Mouse (Mus musculus) hindbrain, embryonic 15.5 days (tissue): Measurements from ENCODE around the gene Amfr. TPM values are rescaled to one million over a fixed set of nuclear protein-coding genes. Genes with fewer than 3 reads are reported as not detected.

Experiments used
- ATAC-seq: fragments of 200-750 bp; cut with Nextera tagmentation; 2 replicates; pipeline ENCODE4 v1.8.0; 2017; ENCODE audit warnings: low read depth, moderate number of reproducible peaks, moderate TSS enrichment; ENCODE audit not compliant: low FRiP score
- H3K27ac ChIP-seq: fragments of 300-500 bp; sonication (generic); replicated peaks from 2 replicates; pipeline ENCODE4 v1.5.1; 2015; ENCODE audit warnings: mild to moderate bottlenecking, inconsistent platforms
- H3K27me3 ChIP-seq: fragments of 300-500 bp; sonication (generic); 2 replicates; pipeline ENCODE4 v1.6.1; 2015; ENCODE audit warnings: control low read depth, inconsistent platforms
- H3K36me3 ChIP-seq: fragments of 300-500 bp; sonication (generic); 2 replicates; pipeline ENCODE4 v1.6.1; 2015; ENCODE audit warnings: control low read depth, inconsistent platforms
- H3K4me1 ChIP-seq: fragments of 300-500 bp; sonication (generic); replicated peaks from 2 replicates; pipeline ENCODE4 v1.6.1; 2015; ENCODE audit warnings: control low read depth, inconsistent platforms
- H3K4me2 ChIP-seq: fragments of 300-500 bp; sonication (generic); 2 replicates; pipeline ENCODE4 v1.6.1; 2015; ENCODE audit warnings: moderate library complexity, mild to moderate bottlenecking, inconsistent platforms
- H3K4me3 ChIP-seq: fragments of 300-500 bp; sonication (generic); 2 replicates; pipeline ENCODE4 v1.5.1; 2015; ENCODE audit warnings: mild to moderate bottlenecking, inconsistent platforms
- H3K9ac ChIP-seq: fragments of 300-500 bp; sonication (generic); 2 replicates; pipeline ENCODE4 v1.6.1; 2015; ENCODE audit warnings: inconsistent platforms
- H3K9me3 ChIP-seq: fragments of 300-500 bp; sonication (generic); 2 replicates; pipeline ENCODE4 v1.6.1; 2016; ENCODE audit warnings: control low read depth, inconsistent platforms
- WGBS: fragments of 180-500 bp; shearing (Covaris S2); methylation state at CpG from one replicate; pipeline ENCODE4 v1.1.7; 2015; 5-methylcytosine and 5-hydroxymethylcytosine counted together
- polyA plus RNA-seq: library from polyadenylated mRNA; unstranded; fragments of >200 nt; fragmentation: Nextera tagmentation; extraction: Ambion mirVana; gene quantifications from 2 replicates; pipeline ENCODE4 v1.2.1, GENCODE M21; 2015

Gene Amfr
- polyA plus RNA-seq, 1 experiment from 2014 or later, result 84.9 TPM

DNA sequence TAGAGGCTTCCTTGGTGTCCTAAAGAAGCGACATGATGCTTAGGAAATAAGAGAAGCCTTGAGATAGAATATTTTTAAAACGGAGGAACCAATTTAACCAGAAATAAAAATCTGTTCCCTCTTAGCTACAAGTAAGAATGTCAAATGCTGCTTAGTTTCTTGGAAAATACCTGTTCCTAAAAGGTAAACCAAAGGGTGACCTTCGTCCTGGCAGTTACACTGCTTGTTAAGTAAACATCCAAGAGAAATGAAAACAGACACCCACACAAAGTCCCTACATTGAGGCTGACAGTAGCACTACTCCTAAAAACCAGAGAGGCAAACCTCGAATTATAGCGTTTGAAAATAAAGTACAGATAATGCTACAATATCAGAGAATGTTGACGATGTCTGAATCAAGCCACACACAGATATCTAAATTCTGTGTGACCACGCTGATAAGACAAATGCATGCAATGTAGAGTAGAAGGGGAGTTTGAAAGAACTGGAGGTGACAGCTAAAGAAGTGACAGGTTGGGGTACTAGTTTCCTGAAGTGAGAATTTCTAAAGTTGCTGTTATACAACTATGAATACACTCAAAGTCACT is 477 bp upstream of the Amfr start:
- no peaks in the 10 kb centered on the region for H3K9me3 ChIP-seq
- no peak for ATAC-seq
- H3K4me3 ChIP-seq, result peak overlapping the region; percentile 85
- H3K27me3 ChIP-seq, result no peaks in the 10 kb centered on the region
- 43% methylated on average over 7 of the region's 7 CpGs for WGBS
- peak overlapping the region; percentile 96 for H3K9ac ChIP-seq
- H3K4me1 ChIP-seq, result peaks cover 36% of the 10 kb centered on the region
- H3K27ac ChIP-seq, result peak overlapping the region; percentile 94
- H3K36me3 ChIP-seq, result no peaks in the 10 kb centered on the region
- H3K4me2 ChIP-seq, result peak overlapping the region; percentile 79

DNA sequence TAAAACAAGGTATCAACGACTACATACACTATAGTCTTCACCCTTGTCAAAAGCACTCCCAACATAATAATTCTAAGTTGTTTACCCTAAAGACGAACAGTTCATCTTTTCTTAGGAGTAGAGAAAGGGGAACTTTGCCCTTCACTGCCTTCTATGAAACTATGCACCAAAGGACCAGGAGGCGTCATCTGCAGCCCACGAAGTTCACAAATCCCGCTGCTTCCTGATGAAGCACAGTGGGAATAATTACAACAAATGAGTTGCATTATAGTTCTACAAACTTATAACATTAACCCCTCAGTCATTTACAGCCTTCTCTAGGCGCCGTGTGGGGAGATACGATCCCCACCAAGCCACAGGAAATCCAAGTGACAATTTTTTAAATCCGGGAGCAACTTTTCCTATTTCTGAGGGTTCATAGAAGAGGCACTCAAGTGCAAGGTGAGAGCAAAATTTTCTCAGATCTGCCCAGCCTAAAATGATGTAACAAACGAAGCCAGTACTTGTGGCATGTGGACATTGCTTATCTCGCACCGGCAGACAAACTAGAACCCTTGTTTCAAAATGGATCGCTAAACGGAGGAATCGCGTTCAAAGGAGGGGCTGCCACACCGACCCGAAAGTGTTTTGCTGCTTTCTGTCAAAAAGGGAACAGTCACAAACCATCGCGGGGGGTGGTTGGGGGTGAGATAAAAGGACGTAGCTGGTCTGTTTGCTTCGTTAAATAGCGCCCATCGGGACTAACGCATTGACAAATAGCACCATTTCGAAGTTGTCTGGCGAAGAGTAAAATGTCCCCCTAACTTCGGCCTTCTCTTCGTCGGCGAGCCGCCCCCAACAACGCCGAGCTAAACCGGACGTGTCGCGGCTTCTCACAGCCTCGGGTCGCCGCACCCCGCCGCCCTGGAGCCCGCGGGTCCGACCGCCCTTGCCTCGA is 1.3 kb downstream of the Amfr start:
- Histone ChIP-seq H3K4me2 (peak overlapping the region; percentile 79), H3K36me3 (no peaks in the 10 kb centered on the region), H3K4me3 (peak overlapping the region; percentile 85), H3K27me3 (no peaks in the 10 kb centered on the region), H3K27ac (peak overlapping the region; percentile 94), H3K4me1 (peaks cover 36% of the 10 kb centered on the region), H3K9me3 (no peaks in the 10 kb centered on the region), H3K9ac (peak overlapping the region; percentile 96)
- ATAC-seq, result no peak; the same call in 1 of the 2 replicates
- WGBS, result 3% methylated on average over 48 of the region's 48 CpGs

DNA sequence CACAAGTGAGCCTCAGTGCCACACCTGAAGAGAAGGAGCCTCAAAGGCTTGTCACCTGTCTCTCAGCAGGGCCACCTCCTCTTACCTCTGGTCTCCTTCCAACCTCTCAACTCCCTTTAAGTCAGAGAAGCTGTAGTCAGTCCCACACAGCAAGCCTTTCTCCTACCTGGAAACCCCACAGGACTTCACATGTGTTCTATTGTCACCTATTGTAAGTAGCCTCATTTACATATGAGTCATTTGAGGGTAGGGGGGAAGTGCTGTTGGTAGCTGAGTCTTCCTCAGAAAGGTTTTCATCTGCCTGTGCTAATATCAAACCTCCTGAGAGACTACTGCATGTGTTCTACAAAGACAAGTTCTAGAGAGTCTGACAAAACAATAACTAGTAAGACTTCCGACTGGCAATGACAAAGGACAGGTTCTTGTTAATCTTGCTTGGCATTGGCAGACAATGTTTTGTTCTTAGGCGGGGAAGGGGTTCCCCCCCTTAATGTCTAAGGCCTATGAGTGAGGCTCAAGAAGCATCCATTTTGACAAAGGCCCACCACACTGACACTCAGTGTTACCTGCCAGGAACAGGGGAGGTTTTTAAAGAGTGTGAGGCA is 2.4 kb downstream of the Amfr start:
- Histone ChIP-seq H3K9ac (no peak overlapping the region), H3K9me3 (no peaks in the 10 kb centered on the region), H3K4me3 (no peak overlapping the region), H3K27ac (no peak overlapping the region), H3K27me3 (no peaks in the 10 kb centered on the region), H3K4me1 (peaks cover 36% of the 10 kb centered on the region), H3K4me2 (peak overlapping the region; percentile 79), H3K36me3 (no peaks in the 10 kb centered on the region)
- ATAC-seq, result no peak
- 50% methylated on average over 2 of the region's 2 CpGs for WGBS

DNA sequence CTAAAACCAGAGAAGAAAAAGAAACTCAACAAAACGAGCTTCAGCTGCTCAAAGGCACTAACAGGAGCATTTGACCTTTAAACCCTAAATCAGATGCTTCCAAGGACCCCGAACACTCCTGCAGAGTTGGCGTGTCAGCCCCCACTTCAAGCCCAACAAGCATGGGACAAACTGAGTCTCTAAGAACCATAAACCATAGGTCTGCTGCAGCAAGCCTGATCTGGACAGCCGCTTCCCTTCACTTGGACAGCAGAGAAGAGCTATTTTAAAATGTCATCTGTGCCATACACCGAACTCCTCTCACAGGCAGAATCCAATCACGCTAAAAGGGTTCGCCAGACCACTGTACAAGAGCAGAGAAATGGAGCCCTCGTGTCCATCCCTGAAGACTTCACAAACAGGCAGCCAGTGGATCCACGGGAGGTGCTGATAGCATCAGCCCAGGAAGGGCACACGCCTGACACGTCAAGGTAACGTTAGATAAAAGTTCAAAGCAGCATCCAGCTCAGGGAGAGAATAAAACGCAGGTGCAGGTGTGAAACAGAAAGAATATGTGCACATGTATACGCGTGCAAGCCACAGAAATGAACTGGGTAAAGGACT is 3.3 kb downstream of the Amfr start:
- no peak overlapping the region for H3K27ac ChIP-seq
- no peak overlapping the region for H3K4me3 ChIP-seq
- no peaks in the 10 kb centered on the region for H3K27me3 ChIP-seq
- H3K4me1 ChIP-seq, result peaks cover 36% of the 10 kb centered on the region
- no peak overlapping the region for H3K9ac ChIP-seq
- H3K36me3 ChIP-seq, result no peaks in the 10 kb centered on the region; the same call in 1 of the 2 replicates
- ATAC-seq, result no peak
- H3K4me2 ChIP-seq, result no peak overlapping the region
- no peaks in the 10 kb centered on the region for H3K9me3 ChIP-seq
- 63% methylated on average over 15 of the region's 15 CpGs for WGBS

DNA sequence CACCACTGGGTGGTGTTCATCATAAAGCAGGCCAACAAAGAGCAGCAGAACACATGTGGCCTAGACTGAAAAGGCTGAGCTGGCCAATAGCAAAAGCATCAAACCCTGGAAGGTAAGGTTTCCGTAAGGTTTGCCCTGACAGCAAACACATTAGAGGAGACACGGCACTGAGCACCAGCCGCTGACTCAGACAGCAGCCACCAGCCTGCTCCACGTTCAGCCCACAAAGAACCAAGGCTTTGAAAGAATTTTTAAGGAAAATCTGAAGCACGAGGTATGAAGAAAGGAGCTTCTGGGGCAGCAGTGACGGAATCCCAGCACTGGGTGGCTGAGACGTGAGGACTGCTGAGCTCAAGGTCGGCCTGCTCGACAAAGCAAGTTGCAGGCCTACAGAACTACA is 8.5 kb downstream of the Amfr start:
- 84% methylated on average over 9 of the region's 9 CpGs for WGBS
- no peak overlapping the region for H3K9ac ChIP-seq
- no peaks in the 10 kb centered on the region for H3K27me3 ChIP-seq
- H3K9me3 ChIP-seq, result no peaks in the 10 kb centered on the region
- no peak overlapping the region for H3K4me3 ChIP-seq
- H3K27ac ChIP-seq, result no peak overlapping the region
- no peak overlapping the region for H3K4me2 ChIP-seq
- H3K36me3 ChIP-seq, result peaks cover 29% of the 10 kb centered on the region
- peaks cover 4% of the 10 kb centered on the region for H3K4me1 ChIP-seq
- no peak for ATAC-seq

DNA sequence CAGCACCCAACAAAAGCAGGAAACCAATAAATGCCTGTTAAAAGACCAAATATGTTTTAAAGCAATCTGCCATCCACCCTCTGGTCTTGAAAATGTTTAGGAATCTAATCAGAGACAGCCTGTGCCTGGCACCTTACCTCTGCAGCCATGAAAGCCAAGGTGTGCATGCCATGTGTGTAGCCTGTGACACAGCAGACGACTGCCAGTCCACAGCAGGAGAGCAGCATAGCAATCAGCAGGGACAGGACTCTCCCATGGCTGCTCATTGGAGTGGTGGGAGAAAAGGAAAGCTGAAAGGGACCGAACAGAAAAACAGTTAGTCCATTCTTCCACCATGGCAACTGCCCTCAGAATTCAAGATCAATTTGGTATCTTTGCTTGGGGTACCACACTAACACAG is 13.7 kb downstream of the Amfr start:
- Histone ChIP-seq H3K27ac (no peak overlapping the region), H3K4me2 (no peak overlapping the region), H3K27me3 (no peaks in the 10 kb centered on the region), H3K4me1 (no peaks in the 10 kb centered on the region), H3K9me3 (no peaks in the 10 kb centered on the region), H3K36me3 (peaks cover 49% of the 10 kb centered on the region), H3K4me3 (no peak overlapping the region), H3K9ac (no peak overlapping the region)
- WGBS, result 85% methylated on average over 2 of the region's 2 CpGs
- ATAC-seq, result no peak

DNA sequence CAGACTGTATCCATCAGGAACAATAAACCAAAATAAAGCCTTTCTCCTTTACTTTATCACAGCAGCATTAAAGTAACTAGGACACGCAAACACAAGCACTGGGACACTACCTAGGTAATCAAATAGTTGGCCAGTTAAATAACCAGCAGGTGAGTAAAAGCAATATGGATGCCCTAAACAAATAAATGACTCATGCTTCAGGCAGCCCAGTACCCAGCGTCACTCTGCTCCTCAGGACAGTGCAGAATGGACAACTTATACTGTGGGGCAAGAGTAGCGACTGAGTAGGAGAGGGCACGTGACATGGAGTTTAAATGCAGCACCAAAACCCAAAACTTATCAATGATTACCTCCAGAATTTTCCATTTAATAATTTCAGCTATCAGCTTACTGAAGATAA is 22.9 kb downstream of the Amfr start:
- H3K9ac ChIP-seq, result no peak overlapping the region
- no peak overlapping the region for H3K4me2 ChIP-seq
- WGBS, result 96% methylated on average over 4 of the region's 4 CpGs
- ATAC-seq, result no peak
- no peak overlapping the region for H3K27ac ChIP-seq
- H3K36me3 ChIP-seq, result peaks cover 43% of the 10 kb centered on the region
- no peaks in the 10 kb centered on the region for H3K4me1 ChIP-seq
- H3K4me3 ChIP-seq, result no peak overlapping the region
- no peaks in the 10 kb centered on the region for H3K27me3 ChIP-seq
- H3K9me3 ChIP-seq, result no peaks in the 10 kb centered on the region

DNA sequence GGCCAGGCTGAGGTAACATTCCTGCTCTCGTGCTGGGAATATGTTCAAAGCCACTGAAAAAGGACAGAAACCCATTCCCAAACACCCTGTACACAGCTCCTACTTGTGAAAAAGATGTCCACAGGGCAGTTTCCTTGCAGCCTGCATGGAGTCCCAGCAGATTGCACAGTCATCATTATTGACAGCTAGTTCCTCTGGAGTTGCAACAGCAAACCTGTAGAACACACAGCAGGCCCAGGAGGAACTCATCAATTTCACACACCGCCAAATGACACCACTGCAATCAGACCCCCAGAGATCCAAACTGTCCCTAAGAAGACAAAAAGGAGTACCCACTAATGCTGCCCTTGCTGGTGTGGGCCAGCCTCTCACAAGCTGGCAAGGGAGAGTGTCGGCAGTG is 27.9 kb downstream of the Amfr start:
- no peak overlapping the region for H3K4me3 ChIP-seq
- H3K27ac ChIP-seq, result no peak overlapping the region
- H3K4me1 ChIP-seq, result no peaks in the 10 kb centered on the region
- no peak for ATAC-seq
- no peak overlapping the region for H3K9ac ChIP-seq
- no peaks in the 10 kb centered on the region for H3K27me3 ChIP-seq
- H3K36me3 ChIP-seq, result peaks cover 68% of the 10 kb centered on the region
- H3K4me2 ChIP-seq, result no peak overlapping the region
- H3K9me3 ChIP-seq, result no peaks in the 10 kb centered on the region
- WGBS, result 94% methylated on average over 3 of the region's 3 CpGs

DNA sequence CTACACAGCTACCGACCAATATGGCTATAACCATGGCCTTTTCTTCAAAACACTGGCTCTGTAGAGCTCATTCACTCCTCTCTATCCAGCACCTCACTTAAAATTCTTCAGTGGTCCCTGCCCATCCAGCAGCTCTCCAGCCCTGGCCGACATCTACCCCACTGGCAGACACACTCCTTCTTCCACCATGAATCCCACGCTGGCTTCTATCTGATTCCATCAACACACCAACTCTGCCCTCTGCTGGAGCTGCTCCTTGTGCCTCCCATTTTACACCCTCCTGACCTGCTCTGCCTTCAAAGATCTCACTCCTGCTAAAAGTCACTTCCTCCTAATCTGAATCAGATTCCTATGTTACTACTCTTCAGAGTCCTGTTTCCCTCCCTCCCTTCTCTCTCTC is 28.8 kb downstream of the Amfr start:
- no peaks in the 10 kb centered on the region for H3K27me3 ChIP-seq
- WGBS, result 74% methylated on average over 3 of the region's 3 CpGs
- peaks cover 66% of the 10 kb centered on the region for H3K36me3 ChIP-seq
- no peak overlapping the region for H3K27ac ChIP-seq
- no peaks in the 10 kb centered on the region for H3K4me1 ChIP-seq
- H3K9ac ChIP-seq, result no peak overlapping the region
- no peak overlapping the region for H3K4me2 ChIP-seq
- H3K4me3 ChIP-seq, result no peak overlapping the region
- no peaks in the 10 kb centered on the region for H3K9me3 ChIP-seq
- no peak for ATAC-seq

DNA sequence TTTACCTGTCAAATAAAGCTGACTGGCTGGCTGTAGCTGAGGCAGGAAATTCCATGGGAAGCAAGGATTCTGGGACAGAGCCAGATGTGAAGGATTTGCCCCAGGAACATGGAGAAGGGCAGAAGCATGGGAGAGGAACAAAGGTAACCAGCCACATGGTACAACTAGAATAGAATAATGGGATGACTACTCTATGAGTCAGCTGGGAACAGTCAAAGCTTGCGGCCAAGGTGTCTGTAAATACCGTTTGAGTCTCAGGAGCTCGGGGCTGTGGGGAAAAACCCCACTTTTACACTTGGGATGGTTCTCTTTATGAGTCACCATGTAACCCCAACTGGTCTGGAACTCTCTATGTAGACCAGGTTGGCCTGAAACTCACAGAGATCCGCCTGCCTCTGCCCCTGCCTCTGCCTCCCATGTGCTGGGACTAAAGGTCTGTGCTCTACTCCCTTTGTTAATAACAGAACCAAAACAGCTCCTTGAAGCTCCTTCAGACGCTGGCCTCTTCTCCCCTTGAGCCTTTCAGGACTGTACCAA is 30.9 kb downstream of the Amfr start:
- Histone ChIP-seq H3K27ac (no peak overlapping the region), H3K27me3 (no peaks in the 10 kb centered on the region), H3K36me3 (peaks cover 74% of the 10 kb centered on the region), H3K4me2 (no peak overlapping the region), H3K9me3 (no peaks in the 10 kb centered on the region), H3K4me1 (no peaks in the 10 kb centered on the region), H3K4me3 (no peak overlapping the region), H3K9ac (no peak overlapping the region)
- 98% methylated on average over 5 of the region's 5 CpGs for WGBS
- ATAC-seq, result no peak

DNA sequence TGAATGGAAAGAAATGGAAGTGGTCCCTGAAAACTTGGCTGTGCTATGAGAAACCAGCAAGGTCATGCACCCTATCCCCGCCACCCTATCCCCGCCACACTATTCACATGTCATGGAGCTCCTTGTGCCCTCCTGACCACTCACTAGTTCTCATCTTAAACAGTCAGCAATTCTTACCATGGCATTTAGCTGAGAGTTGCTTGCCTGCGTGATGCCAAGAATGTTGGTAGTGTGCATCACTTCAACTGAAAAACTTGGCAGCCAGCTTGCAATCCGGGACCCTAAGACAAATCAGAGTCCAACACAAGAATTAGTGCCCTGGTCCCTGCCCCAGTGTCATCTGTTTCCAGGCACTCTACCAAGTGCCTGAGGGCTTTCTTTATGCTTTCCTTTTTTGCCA is 32.5 kb downstream of the Amfr start:
- 84% methylated on average over 4 of the region's 4 CpGs for WGBS
- ATAC-seq, result no peak
- Histone ChIP-seq H3K36me3 (peaks cover 75% of the 10 kb centered on the region), H3K27me3 (no peaks in the 10 kb centered on the region), H3K27ac (no peak overlapping the region), H3K4me2 (no peak overlapping the region), H3K9ac (no peak overlapping the region), H3K9me3 (no peaks in the 10 kb centered on the region), H3K4me3 (no peak overlapping the region), H3K4me1 (no peaks in the 10 kb centered on the region)
